Mouse (Mus musculus) spleen, embryonic (tissue): ENCODE results near the gene Zc3h13.

Experiments
- CTCF ChIA-PET: fragments of 350-600 bp; sonication (Branson Sonifier 250); formaldehyde crosslinking; loops from one replicate; lab custom pipeline; 2022; lab: Charles Lee

The Zc3h13 gene

GRCm38 (mm10) chr14:75318736-75319135, 34.6 kb downstream of the Zc3h13 start:
- CTCF ChIA-PET, result no interaction called here

GRCm38 (mm10) chr14:75320269-75320668, 36.1 kb downstream of the Zc3h13 start:
- CTCF ChIA-PET, result no interaction called here

- CTCF ChIA-PET, result no interaction called here
Measured at GRCm38 (mm10) chr14:75323354-75323753, 39.2 kb downstream of the Zc3h13 start.

GRCm38 (mm10) chr14:75328062-75328461, 43.9 kb downstream of the Zc3h13 start:
- CTCF ChIA-PET, result no interaction called here

- CTCF ChIA-PET, result no interaction called here
Measured at GRCm38 (mm10) chr14:75330621-75331020, 46.4 kb downstream of the Zc3h13 start.

GRCm38 (mm10) chr14:75334321-75334720, 50.1 kb downstream of the Zc3h13 start:
- CTCF ChIA-PET, result no interaction called here

GRCm38 (mm10) chr14:75337884-75338283, 53.7 kb downstream of the Zc3h13 start:
- CTCF ChIA-PET, result interaction anchor here (0.6 kb wide), 1 partner anchor 9 kb away, joined by 3 read pairs; no protein-coding TSS in a partner anchor

GRCm38 (mm10) chr14:75346041-75346440, 61.9 kb downstream of the Zc3h13 start:
- CTCF ChIA-PET, result no interaction called here

GRCm38 (mm10) chr14:75351626-75352025, 67.5 kb downstream of the Zc3h13 start:
- CTCF ChIA-PET, result no interaction called here

GRCm38 (mm10) chr14:75363316-75363715, 79.1 kb downstream of the Zc3h13 start:
- CTCF ChIA-PET, result no interaction called here

GRCm38 (mm10) chr14:75365301-75366035, 81.3 kb downstream of the Zc3h13 start:
- CTCF ChIA-PET, result no interaction called here

- CTCF ChIA-PET, result no interaction called here
Measured at GRCm38 (mm10) chr14:75366741-75367140, 82.6 kb downstream of the Zc3h13 start.

GRCm38 (mm10) chr14:75367503-75367902, 83.3 kb downstream of the Zc3h13 start:
- CTCF ChIA-PET, result no interaction called here

- CTCF ChIA-PET, result no interaction called here
Measured at GRCm38 (mm10) chr14:75369880-75370279, 85.7 kb downstream of the Zc3h13 start.

GRCm38 (mm10) chr14:75375006-75375598, 90.9 kb downstream of the Zc3h13 start:
- CTCF ChIA-PET, result no interaction called here

GRCm38 (mm10) chr14:75376256-75376655, 92.1 kb downstream of the Zc3h13 start:
- CTCF ChIA-PET, result no interaction called here

- CTCF ChIA-PET, result no interaction called here
Measured at GRCm38 (mm10) chr14:75377612-75378011, 93.4 kb downstream of the Zc3h13 start.
